Mouse (Mus musculus): ENCODE results near the gene Myh3. TPM values are rescaled to one million over a fixed set of nuclear protein-coding genes. Genes with fewer than 3 reads are reported as not detected.

Myh3 gene
- polyA plus RNA-seq, 1 experiment from 2014 or later = 0.22 TPM

DNA sequence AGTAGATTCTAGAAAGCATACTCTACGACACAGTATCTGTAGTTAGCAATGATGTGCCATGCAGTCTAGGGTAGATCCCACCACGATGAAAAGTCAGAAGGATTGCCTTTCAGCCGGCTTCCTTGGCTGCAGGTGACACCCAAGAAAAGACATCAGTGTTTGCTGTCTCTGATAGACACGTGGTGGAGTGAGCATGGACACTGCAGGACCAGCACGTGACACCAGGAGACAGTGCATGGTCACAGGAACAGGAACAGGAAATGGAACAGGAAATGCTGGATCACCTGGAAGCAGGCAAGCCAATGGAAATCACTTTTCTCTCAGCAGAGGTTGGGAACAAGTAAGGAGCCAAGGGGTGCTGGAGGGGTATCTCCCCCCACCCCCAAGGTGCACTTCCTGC is 65.0 kb downstream of the Myh3 start:
- no peak for DNase-seq (ENCODE audit: low spot score)

DNA sequence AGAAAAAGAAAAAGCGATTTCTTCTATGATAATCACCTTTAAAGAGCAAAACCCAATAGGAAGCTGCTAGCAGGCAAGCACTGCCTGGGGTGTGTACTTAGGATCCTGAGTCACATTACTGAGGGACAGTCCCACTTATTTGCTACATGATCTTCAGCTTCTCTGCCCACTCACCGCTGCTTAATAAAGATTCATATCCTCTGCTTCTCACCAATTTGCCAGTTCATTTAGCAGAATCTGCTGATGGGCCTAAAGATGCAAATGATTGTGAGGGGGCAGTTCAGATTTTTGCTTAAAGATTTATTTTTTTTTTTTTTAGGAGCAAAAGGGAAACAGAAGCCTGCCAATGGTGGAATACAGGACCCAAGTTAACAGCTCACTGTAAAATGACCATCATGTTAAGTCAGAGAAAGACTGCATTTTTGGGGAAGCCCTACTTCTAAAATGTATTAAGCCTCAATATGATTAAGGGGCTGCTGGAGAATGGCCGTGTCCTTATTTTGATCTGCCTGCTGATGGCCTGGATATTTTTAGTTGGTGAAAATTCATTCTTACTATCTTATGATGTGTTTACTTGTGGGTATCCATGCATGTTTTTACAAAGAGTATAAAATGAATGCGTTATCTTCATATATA is 65.9 kb downstream of the Myh3 start:
- no peak for DNase-seq (ENCODE audit: low spot score)

DNA sequence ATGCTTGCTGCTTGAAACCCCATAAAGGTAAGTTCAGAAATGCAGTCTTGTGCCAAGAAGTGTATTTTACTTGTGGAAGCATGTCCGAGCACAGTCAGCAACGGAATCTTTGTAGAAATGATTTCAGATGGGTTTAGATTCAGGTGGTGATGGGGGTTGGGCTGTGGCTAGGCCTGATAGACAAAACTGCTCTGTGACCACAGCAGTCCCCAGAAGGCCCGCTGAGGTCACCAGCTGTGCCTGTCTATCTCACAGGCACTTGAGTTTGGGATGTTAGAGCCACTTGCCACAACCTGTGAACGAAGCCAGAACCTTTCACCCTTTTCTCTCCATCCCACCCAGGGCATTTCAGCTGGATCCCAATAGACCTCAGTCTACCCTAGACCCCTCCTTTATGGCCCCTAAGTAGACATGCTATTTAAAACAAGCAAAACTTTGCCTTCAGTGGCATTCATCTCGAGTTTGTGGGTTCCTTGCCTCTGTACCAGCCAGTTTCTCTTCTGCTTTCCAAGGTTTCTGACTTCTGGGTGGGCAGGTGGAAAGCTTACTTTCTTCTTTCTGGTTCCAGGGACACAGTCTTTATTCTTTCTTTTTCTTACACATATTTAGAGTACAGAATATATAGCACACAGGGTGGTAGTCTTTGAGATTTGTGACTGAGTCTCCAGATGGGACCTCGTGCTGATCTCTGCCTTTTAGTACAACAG is 66.6 kb downstream of the Myh3 start:
- DNase-seq (ENCODE audit: low spot score) = no peak

DNA sequence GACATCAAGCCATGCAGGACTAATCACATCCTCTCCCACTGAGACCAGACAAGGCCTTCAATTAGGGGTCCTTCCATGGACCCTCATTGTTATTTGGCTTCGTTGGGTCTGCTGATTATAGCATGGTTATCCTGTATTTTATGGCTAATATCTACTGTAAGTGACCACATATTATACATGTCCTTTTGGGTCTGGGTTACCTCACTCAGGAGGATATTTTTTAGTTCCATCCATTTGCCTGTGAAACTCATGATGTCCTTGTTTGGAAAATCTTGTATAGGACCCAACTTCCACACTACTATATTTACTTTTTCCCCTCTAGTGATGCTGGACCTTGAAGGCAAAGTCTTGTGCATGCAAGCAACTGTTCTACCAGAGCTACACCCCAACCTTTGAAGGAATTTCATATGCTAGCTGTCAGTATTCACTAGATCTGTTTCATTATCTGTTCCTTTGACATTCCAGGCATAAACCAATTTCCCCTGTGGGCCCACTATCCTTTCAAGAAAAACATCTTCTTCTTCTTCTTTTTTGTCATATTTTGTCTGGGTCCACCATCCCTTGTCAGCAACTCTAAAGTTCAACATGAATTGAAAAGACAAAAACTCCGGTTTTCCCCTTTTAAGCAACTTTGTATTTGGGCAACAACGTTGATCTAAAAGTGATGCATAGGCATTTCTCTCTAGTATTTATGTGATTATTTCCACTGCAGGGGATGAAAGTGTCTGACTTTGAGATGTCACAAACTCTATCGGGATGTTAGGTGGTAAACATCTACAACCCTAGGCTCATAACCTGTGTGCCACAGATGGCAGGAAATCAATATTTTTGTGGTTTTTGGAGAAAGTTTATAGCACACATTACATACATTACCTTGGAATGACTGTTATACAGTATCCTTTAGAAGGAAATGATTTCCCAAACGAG is 67.6 kb downstream of the Myh3 start:
- DNase-seq (ENCODE audit: low spot score) = no peak

DNA sequence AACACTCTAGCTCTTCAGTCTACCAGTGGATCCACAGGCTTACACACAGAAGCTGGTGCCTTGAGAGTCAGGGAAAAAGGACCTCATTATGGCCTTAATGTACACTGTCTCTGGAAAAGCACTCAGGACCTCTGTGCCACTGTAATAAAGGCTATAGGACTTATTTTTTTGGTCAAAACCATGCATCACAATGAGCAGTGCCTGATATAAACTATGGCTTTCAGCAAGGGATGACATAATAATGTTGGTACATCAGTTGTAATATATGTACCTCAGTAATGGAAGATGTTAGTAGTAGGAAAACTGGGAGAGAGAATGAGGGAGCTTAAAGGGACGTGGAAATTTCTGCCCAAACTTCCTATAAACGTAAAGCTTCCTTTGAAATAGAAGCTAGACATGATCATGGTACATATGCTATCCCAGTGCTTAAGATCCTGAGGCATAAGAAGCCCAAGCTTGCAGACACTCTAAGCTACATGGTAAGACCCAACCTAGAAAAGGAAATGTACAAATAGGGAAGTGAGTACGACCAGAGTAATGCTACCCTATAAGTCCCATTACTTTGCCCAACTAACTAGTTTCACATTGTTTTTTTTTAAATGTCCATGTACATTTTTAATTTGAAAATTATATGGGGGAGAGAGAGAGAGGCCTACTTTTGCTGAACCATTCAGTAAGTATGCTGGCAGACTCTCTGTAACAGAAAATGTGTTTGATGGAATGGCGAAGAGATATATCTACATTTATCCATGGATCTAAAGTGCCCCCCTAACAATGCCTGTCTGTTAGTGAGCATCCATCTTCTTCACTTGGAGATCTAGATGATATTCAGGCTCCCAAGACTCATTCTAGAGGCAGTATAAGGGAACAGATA is 68.5 kb downstream of the Myh3 start:
- no peak for DNase-seq (ENCODE audit: low spot score)

DNA sequence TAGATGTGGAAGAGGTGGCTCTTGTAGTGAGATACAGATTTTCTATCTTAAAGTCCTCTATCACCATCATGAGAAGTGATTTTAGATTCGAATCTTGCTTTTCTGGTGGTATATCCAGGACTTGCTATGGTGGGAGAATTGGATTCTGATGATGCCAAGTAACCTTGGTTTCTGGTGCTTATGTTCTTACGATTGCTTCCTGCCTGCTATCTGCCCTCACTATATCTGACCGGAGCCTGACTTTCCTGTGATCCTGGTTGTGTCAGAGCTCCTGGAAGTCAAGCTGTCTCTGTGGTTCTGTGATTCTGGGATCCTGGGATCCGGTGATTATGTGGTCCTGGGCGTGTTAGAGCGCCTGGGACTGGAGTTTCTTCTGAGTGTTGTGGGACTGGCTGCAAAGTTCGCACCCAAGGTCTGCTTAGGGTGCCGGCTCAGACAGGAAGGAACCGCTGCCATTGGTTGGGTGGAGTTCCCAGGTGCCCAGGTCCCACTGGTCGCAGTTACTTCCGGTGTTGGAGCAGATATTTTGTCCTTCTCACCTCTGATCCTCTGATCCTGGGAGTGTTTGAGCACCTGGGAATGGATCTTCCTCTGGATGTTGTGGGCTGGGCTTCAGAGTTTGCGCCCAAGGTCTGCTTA is 69.3 kb downstream of the Myh3 start:
- no peak for DNase-seq (ENCODE audit: low spot score)

GRCm38 (mm10) chr11:67148286-67149012 is 70.3 kb downstream of the Myh3 start:
- no peak for DNase-seq (ENCODE audit: low spot score)

DNA sequence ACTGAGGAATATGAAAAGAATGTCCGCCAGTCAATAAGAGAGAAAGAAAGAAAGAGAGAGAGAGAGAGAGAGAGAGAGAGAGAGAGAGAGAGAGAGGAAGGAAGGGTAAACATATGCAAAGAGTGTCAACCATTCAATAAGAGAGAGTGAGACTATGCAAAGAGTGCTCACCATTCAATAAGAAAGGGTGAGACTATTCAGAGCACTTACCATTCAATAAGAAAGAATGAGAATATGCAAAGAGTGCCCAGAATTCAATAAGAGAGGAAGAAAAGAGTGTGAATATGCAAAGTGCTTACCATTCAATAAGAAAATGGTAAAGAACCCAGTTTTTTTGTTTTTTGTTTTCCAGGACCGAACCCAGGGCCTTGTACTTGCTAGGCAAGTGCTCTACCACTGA is 72.1 kb downstream of the Myh3 start:
- no peak for DNase-seq (ENCODE audit: low spot score)

- DNase-seq (ENCODE audit: low spot score) = no peak
Observed at GRCm38 (mm10) chr11:67151159-67151558, 73.1 kb downstream of the Myh3 start.

Small RNA genes lying within 50 kb of the gene (microRNA-seq; reads per million reads assigned to microRNA genes)
- gene Mir6923 (ENCODE audit: borderline number of aligned reads) = not detected

Other genes with a start within 250 kb of the Myh3 start
- gene Pirt, start 166.3 kb upstream of the Myh3 start, polyA plus RNA-seq (2015; fragmentation: Nextera tagmentation; extraction: Ambion mirVana) = not detected in 2 replicates
- gene Tmem238l, start 121.7 kb upstream of the Myh3 start, polyA plus RNA-seq (2015; fragmentation: Nextera tagmentation; extraction: Ambion mirVana) = 0.23 TPM in 1 of 2 replicates, not detected in the other
- gene Tmem220, start 53.1 kb upstream of the Myh3 start, polyA plus RNA-seq (2015; fragmentation: Nextera tagmentation; extraction: Ambion mirVana) = 0.50 and 0.60 TPM in 2 replicates
- gene Adprm, start 25.7 kb upstream of the Myh3 start, polyA plus RNA-seq (2015; fragmentation: Nextera tagmentation; extraction: Ambion mirVana) = 42.4 and 47.7 TPM in 2 replicates
- gene Sco1, start 25.6 kb upstream of the Myh3 start, polyA plus RNA-seq (2015; fragmentation: Nextera tagmentation; extraction: Ambion mirVana) = 12.4 and 12.7 TPM in 2 replicates
- 0.05 TPM in 1 of 2 replicates, not detected in the other for gene Myh2, start 92.7 kb downstream of the Myh3 start, polyA plus RNA-seq (2015; fragmentation: Nextera tagmentation; extraction: Ambion mirVana)
- gene Myh1, start 121.8 kb downstream of the Myh3 start, polyA plus RNA-seq (2015; fragmentation: Nextera tagmentation; extraction: Ambion mirVana) = 0.33 and 0.41 TPM in 2 replicates
- gene Myh4, start 159.7 kb downstream of the Myh3 start, polyA plus RNA-seq (2015; fragmentation: Nextera tagmentation; extraction: Ambion mirVana) = 0.31 and 0.40 TPM in 2 replicates
- 0.46 and 0.81 TPM in 2 replicates for gene Myh8, start 198.8 kb downstream of the Myh3 start, polyA plus RNA-seq (2015; fragmentation: Nextera tagmentation; extraction: Ambion mirVana)
- gene Myh13, start 243.4 kb downstream of the Myh3 start, polyA plus RNA-seq (2015; fragmentation: Nextera tagmentation; extraction: Ambion mirVana) = 0.09 and 0.20 TPM in 2 replicates

Data from thymus, postnatal 0 days (tissue).